Comparison of ENCODE assay signal across 25 mouse cellular contexts in the genomic region with DNA sequence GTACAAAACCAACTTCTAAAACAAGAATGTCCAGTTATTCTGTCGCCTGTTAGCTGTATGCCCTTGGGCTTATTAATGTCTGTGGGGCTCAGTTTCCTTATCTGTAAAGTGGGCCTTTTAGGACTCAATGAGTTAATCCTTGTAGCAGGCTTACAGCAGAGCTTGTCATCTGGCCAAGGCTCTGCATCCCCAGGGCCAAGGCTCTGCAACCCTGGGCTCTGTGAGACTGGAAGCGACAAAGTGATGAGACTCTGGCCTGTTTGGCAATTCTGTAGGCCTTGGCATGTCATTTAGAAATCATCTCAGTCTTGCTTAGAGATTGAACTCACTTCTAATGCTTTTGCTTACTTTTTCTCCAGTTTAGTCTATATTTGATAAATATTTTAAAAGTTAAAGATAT.
"Had no signal": no experiment of that assay in that cellular context is flagged by ENCODE, and none has a peak within 500 bp of the region (broad histone marks: within the 10 kb centered on the region; RNA-seq: fewer than 3 reads in every experiment).

No protein-coding gene starts in this region.

- H3K4me3 ChIP-seq: heart, embryonic 10.5 days; heart, embryonic 12.5 days; hindbrain, embryonic 13.5 days; hindbrain, embryonic 15.5 days; kidney, embryonic 15.5 days; limb, embryonic 12.5 days; liver, embryonic 13.5 days; liver, embryonic 15.5 days had no signal

- H3K27ac ChIP-seq: heart, embryonic 10.5 days; hindbrain, embryonic 13.5 days; hindbrain, embryonic 15.5 days; hindbrain, postnatal 0 days; kidney, embryonic 15.5 days; kidney, postnatal 0 days; limb, embryonic 12.5 days; liver, embryonic 13.5 days; liver, embryonic 15.5 days had no signal

- H3K27me3 ChIP-seq: hindbrain, embryonic 13.5 days; hindbrain, embryonic 15.5 days; kidney, embryonic 15.5 days; limb, embryonic 12.5 days; liver, embryonic 15.5 days had no signal

- H3K4me1 ChIP-seq: heart, embryonic 10.5 days; heart, embryonic 12.5 days; liver, embryonic 13.5 days; liver, embryonic 15.5 days had no signal

- DNase-seq: gastrocnemius, postnatal 14 days; gastrocnemius, postnatal 36 days; heart, adult 18-20 months; heart, postnatal 14 days; heart, postnatal 36 days; kidney, adult 11 months; kidney, adult 2 months; kidney, adult 9 months; kidney, postnatal 14 days; kidney, postnatal 36 days; layer of hippocampus, adult 9-11 months; layer of hippocampus, postnatal 36 days; left cerebral cortex, postnatal 4 days; liver; liver, embryonic 13.5 days; liver, postnatal 0 days had no signal

- H3K9me3 ChIP-seq: heart, embryonic 10.5 days; heart, embryonic 12.5 days; hindbrain, embryonic 13.5 days; hindbrain, embryonic 15.5 days; kidney, embryonic 15.5 days; limb, embryonic 12.5 days; liver, embryonic 13.5 days; liver, embryonic 15.5 days had no signal

- H3K36me3 ChIP-seq: heart, embryonic 10.5 days; heart, embryonic 12.5 days; hindbrain, embryonic 13.5 days; hindbrain, embryonic 15.5 days; kidney, embryonic 15.5 days; limb, embryonic 12.5 days; liver, embryonic 13.5 days; liver, embryonic 15.5 days had no signal
